Mouse (Mus musculus): Measurements from ENCODE around the gene Atp6ap1. TPM values are rescaled to one million over a fixed set of nuclear protein-coding genes. Genes with fewer than 3 reads are reported as not detected.
A peak's percentile ranks its signal among the peaks of the same experiment; 100 is the strongest.

Atp6ap1 gene
- polyA plus RNA-seq, 1 experiment from 2014 or later: 90.6 TPM

DNA sequence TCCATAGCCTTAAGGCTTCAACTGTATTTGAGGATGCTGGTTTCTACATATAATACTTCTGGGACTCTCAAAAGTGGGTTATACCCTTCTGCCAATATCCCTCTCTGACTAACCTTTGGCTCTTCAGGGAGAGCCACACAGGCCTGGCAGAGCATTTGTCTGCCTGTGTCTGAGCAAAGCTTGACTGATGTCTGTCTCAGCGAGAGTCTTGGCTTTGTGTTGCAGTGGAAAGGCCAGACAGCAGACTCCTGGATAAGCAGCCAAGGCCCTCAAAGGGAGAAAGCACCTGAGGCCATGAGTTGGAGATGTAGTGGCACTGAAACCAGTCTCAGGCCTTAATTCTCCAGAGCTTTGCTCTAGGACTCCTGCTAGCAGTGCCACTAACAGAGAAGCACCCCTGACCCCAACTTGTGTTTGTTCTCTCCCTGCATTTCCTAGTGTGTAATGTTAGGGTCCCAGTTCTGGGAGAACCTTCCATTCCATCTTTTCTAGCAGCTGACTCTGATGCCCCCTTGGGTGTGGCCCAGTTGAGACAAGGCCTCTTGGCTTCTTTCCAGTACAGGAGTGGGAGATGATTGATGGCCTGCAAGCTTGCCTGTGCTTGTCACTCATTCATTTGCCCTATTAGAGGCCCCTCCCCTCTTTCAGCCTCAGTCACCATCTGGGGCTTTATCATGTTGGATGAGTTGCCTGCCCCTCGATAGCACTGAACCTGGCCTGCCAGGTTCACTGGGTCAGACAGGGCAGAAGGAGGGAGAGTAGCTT, 33.5 kb downstream of the Atp6ap1 start:
- Histone ChIP-seq H3K4me1 (ENCODE audit: control insufficient read depth, insufficient read depth, low read length) (no peaks in the 10 kb centered on the region), H3K9ac (ENCODE audit: low read depth, low read length) (no peak overlapping the region), H3K36me3 (ENCODE audit: control insufficient read depth, insufficient read depth, low read length) (no peaks in the 10 kb centered on the region), H3K4me3 (ENCODE audit: low read depth, low read length) (no peak overlapping the region), H3K4me2 (peak overlapping the region; percentile 70), H3K9me3 (replicated peaks; ENCODE audit: control insufficient read depth, low read length) (no peaks in the 10 kb centered on the region), H3K27ac (ENCODE audit: low read depth, low read length) (no peak overlapping the region), H3K27me3 (ENCODE audit: control insufficient read depth, insufficient read depth, low read length) (0 out of 2 replicates have a peak, but pooled peaks cover 4% of the 10 kb centered on the region)
- no peak for ATAC-seq (replicated peaks; ENCODE audit: insufficient number of reproducible peaks, low FRiP score, low TSS enrichment)
- WGBS (ENCODE audit: insufficient replicate concordance): 26% methylated on average over 2 of the region's 2 CpGs

DNA sequence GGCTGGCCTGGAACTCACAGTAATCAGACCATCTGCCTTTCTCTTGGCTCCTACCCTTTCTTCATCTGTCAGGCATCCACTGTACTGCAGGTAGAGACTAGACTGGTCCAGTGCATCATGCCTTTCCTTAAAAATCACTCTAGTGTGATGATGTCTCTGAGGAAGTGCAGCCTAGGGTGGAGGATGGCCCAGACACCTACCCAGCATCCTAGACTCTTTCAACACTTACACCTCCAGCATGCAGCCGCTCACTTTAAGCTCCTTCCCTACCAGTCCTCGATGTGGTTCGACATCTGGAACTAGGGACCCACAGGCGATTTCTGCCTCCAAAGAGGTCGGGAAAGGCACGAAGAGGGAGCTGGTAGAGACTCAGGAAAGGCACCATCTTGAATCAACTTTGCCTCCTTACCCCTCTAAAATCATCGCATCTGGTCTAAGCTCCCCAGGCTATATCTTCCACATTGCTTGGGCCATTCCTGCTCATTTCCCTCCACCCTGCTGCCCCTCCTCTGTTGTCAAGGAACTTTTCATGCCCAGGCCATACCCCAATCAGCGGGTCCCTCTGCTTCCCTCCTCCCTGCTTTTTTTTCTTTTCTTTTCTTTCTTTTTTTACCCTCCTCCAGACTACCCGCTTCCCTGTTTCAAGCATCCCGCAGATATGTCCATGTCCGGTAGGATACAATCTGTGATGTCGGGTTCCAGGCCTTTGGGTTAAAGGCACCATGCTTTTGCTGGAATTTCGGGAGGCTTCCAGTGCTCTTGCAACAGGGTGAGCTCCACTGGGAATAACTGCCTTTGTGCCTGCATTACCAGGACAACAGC, 56.0 kb downstream of the Atp6ap1 start:
- H3K4me2 ChIP-seq: peak overlapping the region; percentile 68
- H3K27ac ChIP-seq (ENCODE audit: low read depth, low read length): peak overlapping the region; percentile 15; the same call in 1 of the 2 replicates
- no peaks in the 10 kb centered on the region for H3K36me3 ChIP-seq (ENCODE audit: control insufficient read depth, insufficient read depth, low read length)
- 0 out of 2 replicates have a peak, but pooled peaks have one; percentile 10 for ATAC-seq (replicated peaks; ENCODE audit: insufficient number of reproducible peaks, low FRiP score, low TSS enrichment)
- peak overlapping the region; percentile 72 for H3K9ac ChIP-seq (ENCODE audit: low read depth, low read length)
- 19% methylated on average over 13 of the region's 13 CpGs for WGBS (ENCODE audit: insufficient replicate concordance)
- no peaks in the 10 kb centered on the region for H3K9me3 ChIP-seq (replicated peaks; ENCODE audit: control insufficient read depth, low read length)
- no peaks in the 10 kb centered on the region for H3K4me1 ChIP-seq (ENCODE audit: control insufficient read depth, insufficient read depth, low read length)
- peak overlapping the region; percentile 50 for H3K4me3 ChIP-seq (ENCODE audit: low read depth, low read length)
- H3K27me3 ChIP-seq (ENCODE audit: control insufficient read depth, insufficient read depth, low read length): no peaks in the 10 kb centered on the region

DNA sequence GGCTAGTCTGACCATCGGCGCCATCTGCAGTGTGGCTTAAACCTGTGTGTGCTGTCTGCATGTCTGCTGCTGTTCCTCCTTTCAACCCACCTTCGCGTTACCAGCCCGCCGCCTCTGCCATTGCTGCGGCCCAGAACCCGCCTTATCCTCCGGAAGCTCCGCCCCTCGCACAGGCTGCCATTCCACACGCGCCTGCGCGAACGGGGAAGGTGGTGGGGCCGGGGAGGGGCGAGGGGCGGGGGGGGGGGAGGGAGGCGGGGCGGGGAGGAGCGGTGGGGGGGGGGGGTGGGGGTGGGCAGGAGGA, 56.5 kb downstream of the Atp6ap1 start, which contains the start of gene Lage3:
Lage3 (minus strand) TSS at position 152 of the 304 bp plus-strand sequence.
- H3K4me2 ChIP-seq: peak within 1 kb of the TSS; percentile 68
- H3K4me1 ChIP-seq (ENCODE audit: control insufficient read depth, insufficient read depth, low read length): no peaks in the 10 kb centered on the region
- peak within 1 kb of the TSS; percentile 72 for H3K9ac ChIP-seq (ENCODE audit: low read depth, low read length)
- peak within 1 kb of the TSS; percentile 15; the same call in 1 of the 2 replicates for H3K27ac ChIP-seq (ENCODE audit: low read depth, low read length)
- WGBS (ENCODE audit: insufficient replicate concordance): 18% methylated on average over 9 of the region's 22 CpGs
- H3K27me3 ChIP-seq (ENCODE audit: control insufficient read depth, insufficient read depth, low read length): no peaks in the 10 kb centered on the region
- H3K36me3 ChIP-seq (ENCODE audit: control insufficient read depth, insufficient read depth, low read length): no peaks in the 10 kb centered on the region
- ATAC-seq (replicated peaks; ENCODE audit: insufficient number of reproducible peaks, low FRiP score, low TSS enrichment): 0 out of 2 replicates have a peak, but pooled peaks have one; percentile 65
- H3K4me3 ChIP-seq (ENCODE audit: low read depth, low read length): peak within 1 kb of the TSS; percentile 50
- H3K9me3 ChIP-seq (replicated peaks; ENCODE audit: control insufficient read depth, low read length): no peaks in the 10 kb centered on the region

Small RNAs within 50 kb of the gene (microRNA-seq; reads per million reads assigned to microRNA genes)
- gene Mir7091 (ENCODE audit: borderline number of aligned reads) (0.81 reads per million, percentile 9 among the genes with 10 or more reads in this experiment), gene Mir7092 (ENCODE audit: borderline number of aligned reads) (0.34 reads per million)

Other genes starting within 250 kb of the Atp6ap1 start
- gene Opn1mw, start 169.6 kb upstream of the Atp6ap1 start, polyA plus RNA-seq (2014; fragmentation: Nextera tagmentation; extraction: Ambion mirVana): not detected in 2 replicates
- 9.8 and 11.9 TPM in 2 replicates for gene Mecp2, start 161.7 kb upstream of the Atp6ap1 start, polyA plus RNA-seq (2014; fragmentation: Nextera tagmentation; extraction: Ambion mirVana)
- gene Tex28, start 129.3 kb upstream of the Atp6ap1 start, polyA plus RNA-seq (2014; fragmentation: Nextera tagmentation; extraction: Ambion mirVana): not detected in 2 replicates
- gene Tktl1, start 119.8 kb upstream of the Atp6ap1 start, polyA plus RNA-seq (2014; fragmentation: Nextera tagmentation; extraction: Ambion mirVana): not detected in 2 replicates
- 170 and 219 TPM in 2 replicates for gene Flna, start 47.3 kb upstream of the Atp6ap1 start, polyA plus RNA-seq (2014; fragmentation: Nextera tagmentation; extraction: Ambion mirVana)
- 16.7 and 22.3 TPM in 2 replicates for gene Emd, start 42.4 kb upstream of the Atp6ap1 start, polyA plus RNA-seq (2014; fragmentation: Nextera tagmentation; extraction: Ambion mirVana)
- 532 and 534 TPM in 2 replicates for gene Rpl10, start 26.3 kb upstream of the Atp6ap1 start, polyA plus RNA-seq (2014; fragmentation: Nextera tagmentation; extraction: Ambion mirVana)
- gene Taz, start 15.2 kb upstream of the Atp6ap1 start, polyA plus RNA-seq (2014; fragmentation: Nextera tagmentation; extraction: Ambion mirVana): 49.1 and 58.2 TPM in 2 replicates
- 10.5 and 11.5 TPM in 2 replicates for gene Dnase1l1, start 14.8 kb upstream of the Atp6ap1 start, polyA plus RNA-seq (2014; fragmentation: Nextera tagmentation; extraction: Ambion mirVana)
- 131 and 162 TPM in 2 replicates for gene Gdi1, start 7.9 kb downstream of the Atp6ap1 start, polyA plus RNA-seq (2014; fragmentation: Nextera tagmentation; extraction: Ambion mirVana)
- gene Fam50a, start 15.9 kb downstream of the Atp6ap1 start, polyA plus RNA-seq (2014; fragmentation: Nextera tagmentation; extraction: Ambion mirVana): 52.9 and 54.2 TPM in 2 replicates
- 5.3 and 6.9 TPM in 2 replicates for gene Plxna3, start 32.0 kb downstream of the Atp6ap1 start, polyA plus RNA-seq (2014; fragmentation: Nextera tagmentation; extraction: Ambion mirVana)
- 103 and 105 TPM in 2 replicates for gene Lage3, start 56.5 kb downstream of the Atp6ap1 start, polyA plus RNA-seq (2014; fragmentation: Nextera tagmentation; extraction: Ambion mirVana)
- gene Ubl4a, start 76.1 kb downstream of the Atp6ap1 start, polyA plus RNA-seq (2014; fragmentation: Nextera tagmentation; extraction: Ambion mirVana): 66.5 and 71.0 TPM in 2 replicates
- 10.5 and 14.5 TPM in 2 replicates for gene Slc10a3, start 76.3 kb downstream of the Atp6ap1 start, polyA plus RNA-seq (2014; fragmentation: Nextera tagmentation; extraction: Ambion mirVana)
- gene Fam3a, start 96.2 kb downstream of the Atp6ap1 start, polyA plus RNA-seq (2014; fragmentation: Nextera tagmentation; extraction: Ambion mirVana): 21.8 and 23.8 TPM in 2 replicates
- gene Ikbkg, start 96.2 kb downstream of the Atp6ap1 start, polyA plus RNA-seq (2014; fragmentation: Nextera tagmentation; extraction: Ambion mirVana): 19.4 and 23.2 TPM in 2 replicates
- 25.7 and 26.6 TPM in 2 replicates for gene G6pdx, start 132.1 kb downstream of the Atp6ap1 start, polyA plus RNA-seq (2014; fragmentation: Nextera tagmentation; extraction: Ambion mirVana)
- gene Gm6880, start 184.3 kb downstream of the Atp6ap1 start, polyA plus RNA-seq (2014; fragmentation: Nextera tagmentation; extraction: Ambion mirVana): not detected in 2 replicates